In the genomic region with DNA sequence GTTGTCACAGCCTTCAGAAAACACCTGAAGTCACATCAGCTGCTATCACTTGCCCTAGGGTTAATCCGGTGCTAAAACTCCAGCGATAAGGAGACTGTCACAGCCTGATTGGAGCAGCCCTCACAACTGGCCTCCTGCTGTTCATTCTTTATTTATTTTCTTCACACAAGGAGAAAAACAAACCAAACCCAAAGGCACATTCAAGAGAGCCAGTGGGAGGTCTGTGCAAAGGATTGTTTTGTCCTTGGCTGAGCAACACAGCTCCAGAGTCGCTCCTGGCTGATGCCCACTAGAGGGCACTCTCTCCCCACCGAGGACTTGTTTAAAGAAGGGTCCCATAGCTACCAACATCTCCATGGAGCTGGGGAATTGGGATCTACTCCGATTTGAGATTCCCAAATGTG, we compare ENCODE assay signal across 7 mouse cellular contexts.
DNase-seq lines count a peak whose midpoint lies in the region; ATAC-seq lines count a peak whose summit lies in the region.

No protein-coding gene starts in this region.

- H3K27ac ChIP-seq in hindbrain, embryonic 10.5 days = peak overlapping the region; percentile 62
- H3K27ac ChIP-seq in lung, embryonic 16.5 days (ENCODE audit: low read length) = no peak overlapping the region

- H3K36me3 ChIP-seq in hindbrain, embryonic 10.5 days = peaks cover 10% of the 10 kb centered on the region
- peaks cover 4% of the 10 kb centered on the region; the same call in 1 of the 2 replicates for H3K36me3 ChIP-seq in lung, embryonic 16.5 days (ENCODE audit: control insufficient read depth, insufficient read depth, low read length)

- WGBS in hindbrain, embryonic 10.5 days = 3% methylated on average over 5 of the region's 5 CpGs
- WGBS in lung, embryonic 16.5 days = 10% methylated on average over 5 of the region's 5 CpGs

- H3K27me3 ChIP-seq in hindbrain, embryonic 10.5 days (ENCODE audit: insufficient read depth, poor library complexity, severe bottlenecking) = no peaks in the 10 kb centered on the region
- H3K27me3 ChIP-seq in lung, embryonic 16.5 days (ENCODE audit: control insufficient read depth, insufficient read depth, low read depth, low read length) = no peaks in the 10 kb centered on the region

- H3K9ac ChIP-seq in lung, embryonic 16.5 days (ENCODE audit: low read length) = no peak overlapping the region; the same call in 1 of the 2 replicates

- DNase-seq in adipocyte (ENCODE audit: low spot score) = peak; percentile 79
- DNase-seq in cerebellum, adult 9-11 months = peak; percentile 72
- peak; percentile 53 to 85 for DNase-seq in frontal cortex, adult 2 months (ENCODE audit: extremely low spot score in 1 of 2, low spot score in 1 of 2)
- DNase-seq in hindbrain, embryonic 10.5 days (ENCODE audit: low spot score) = peak; percentile 83
- peak; percentile 52 for DNase-seq in layer of hippocampus, adult 9-10 months (ENCODE audit: low spot score)
- DNase-seq in retina, postnatal 1 day = peak; percentile 91

- ATAC-seq in lung, embryonic 16.5 days (ENCODE audit: low read depth) = peak; percentile 87

- H3K9me3 ChIP-seq in hindbrain, embryonic 10.5 days = no peaks in the 10 kb centered on the region
- H3K9me3 ChIP-seq in lung, embryonic 16.5 days (ENCODE audit: control insufficient read depth, low read length) = no peaks in the 10 kb centered on the region

- no peak overlapping the region for H3K4me3 ChIP-seq in hindbrain, embryonic 10.5 days
- no peak overlapping the region for H3K4me3 ChIP-seq in lung, embryonic 16.5 days (ENCODE audit: low read length)

- H3K4me1 ChIP-seq in hindbrain, embryonic 10.5 days (replicated peaks) = peaks cover 39% of the 10 kb centered on the region
- peaks cover 26% of the 10 kb centered on the region for H3K4me1 ChIP-seq in lung, embryonic 16.5 days (replicated peaks; ENCODE audit: control insufficient read depth, insufficient read depth, low read length)

- no peak overlapping the region for H3K4me2 ChIP-seq in lung, embryonic 16.5 days (ENCODE audit: low read depth, low read length)
